Mouse (Mus musculus) gastrocnemius, postnatal 14 days (tissue): ENCODE results near the gene Herc1. TPM values are rescaled to one million over a fixed set of nuclear protein-coding genes. Genes with fewer than 3 reads are reported as not detected.
"Not testable (repeated sequence)": the region's sequence is repeated elsewhere in the genome, so short reads cannot be mapped to it uniquely, and the experiment has no call there.

Experiments
- DNase-seq: peaks from one replicate; pipeline ENCODE4 v3.0.0; 2021; ENCODE audit warnings: mixed read lengths
- intact Hi-C: fragments of 180-260 bp; cut with DNase I; formaldehyde crosslinking; loops from one replicate; pipeline ENCODE4 v1.15.1; 2025; ENCODE audit warnings: low total_unique reads
- total RNA-seq, 2 experiments: library from RNA; stranded (reverse); gene quantifications; 2 replicates each; pipeline ENCODE4 v1.2.3; 2021

The Herc1 gene
- total RNA-seq, 2 experiments from 2014 or later: 32.5 to 35.1 TPM

- DNase-seq: no peak
- intact Hi-C loops: loop anchor here (10.0 kb wide), 1 partner anchor 46 kb away; no protein-coding TSS in a partner anchor
Measured at GRCm38 (mm10) chr9:66340394-66341094, 9.7 kb upstream of the Herc1 start.

- intact Hi-C loops: loop anchor here (10.0 kb wide), 1 partner anchor 53 kb away; no protein-coding TSS in a partner anchor
- DNase-seq: no peak
Measured at GRCm38 (mm10) chr9:66347405-66348035, 2.7 kb upstream of the Herc1 start.

GRCm38 (mm10) chr9:66349144-66349859, 948 bp upstream of the Herc1 start:
- no peak for DNase-seq
- intact Hi-C loops: loop anchor here (10.0 kb wide), 1 partner anchor 55 kb away; no protein-coding TSS in a partner anchor

GRCm38 (mm10) chr9:66350788-66351430, 659 bp downstream of the Herc1 start:
- intact Hi-C loops: no loop called here
- no peak for DNase-seq

- no peak for DNase-seq
- intact Hi-C loops: no loop called here
Measured at GRCm38 (mm10) chr9:66352704-66353103, 2.5 kb downstream of the Herc1 start.

GRCm38 (mm10) chr9:66359135-66359534, 8.9 kb downstream of the Herc1 start:
- intact Hi-C loops: no loop called here
- no peak for DNase-seq

GRCm38 (mm10) chr9:66360143-66360690, 10.0 kb downstream of the Herc1 start:
- intact Hi-C loops: no loop called here
- no peak for DNase-seq

- DNase-seq: no peak
- intact Hi-C loops: no loop called here
Measured at GRCm38 (mm10) chr9:66368890-66369433, 18.7 kb downstream of the Herc1 start.

GRCm38 (mm10) chr9:66370334-66370733, 20.1 kb downstream of the Herc1 start:
- no peak for DNase-seq
- intact Hi-C loops: loop anchor here (10.0 kb wide), 2 partner anchors 86 to 216 kb away; partner anchors contain the start of gene Dapk2

GRCm38 (mm10) chr9:66370847-66371246, 20.6 kb downstream of the Herc1 start:
- intact Hi-C loops: loop anchor here (10.0 kb wide), 2 partner anchors 86 to 216 kb away; partner anchors contain the start of gene Dapk2
- DNase-seq: no peak

- intact Hi-C loops: loop anchor here (10.0 kb wide), 2 partner anchors 89 to 219 kb away; partner anchors contain the start of gene Dapk2
- DNase-seq: no peak
Measured at GRCm38 (mm10) chr9:66373432-66373831, 23.2 kb downstream of the Herc1 start.

- intact Hi-C loops: loop anchor here (10.0 kb wide), 2 partner anchors 90 to 220 kb away; partner anchors contain the start of gene Dapk2
- DNase-seq: no peak
Measured at GRCm38 (mm10) chr9:66374495-66375478, 24.5 kb downstream of the Herc1 start.

GRCm38 (mm10) chr9:66383417-66383816, 33.2 kb downstream of the Herc1 start:
- DNase-seq: no peak
- intact Hi-C loops: no loop called here

GRCm38 (mm10) chr9:66390338-66390737, 40.1 kb downstream of the Herc1 start:
- DNase-seq, intact Hi-C loops: not testable (repeated sequence)

GRCm38 (mm10) chr9:66393304-66393703, 43.1 kb downstream of the Herc1 start:
- intact Hi-C loops: no loop called here
- no peak for DNase-seq

GRCm38 (mm10) chr9:66423492-66423891, 73.2 kb downstream of the Herc1 start:
- intact Hi-C loops: no loop called here
- no peak for DNase-seq

GRCm38 (mm10) chr9:66440007-66440406, 89.8 kb downstream of the Herc1 start:
- DNase-seq: no peak
- intact Hi-C loops: no loop called here

GRCm38 (mm10) chr9:66448253-66448652, 98.0 kb downstream of the Herc1 start:
- DNase-seq: peak; percentile 10
- intact Hi-C loops: no loop called here
